Mouse (Mus musculus) stomach, postnatal 0 days (tissue): Measurements from ENCODE around the gene Tcp10b.
"Not testable (repeated sequence)": the region's sequence is repeated elsewhere in the genome, so short reads cannot be mapped to it uniquely, and the experiment has no call there.

Source experiments
- CTCF ChIP-seq: IDR thresholded peaks from 2 replicates; pipeline ENCODE4 v1.5.1; 2016; ENCODE audit warnings: antibody characterized with exemption, low read depth, mild to moderate bottlenecking, moderate library complexity
- EP300 ChIP-seq: optimal IDR thresholded peaks from 2 replicates; pipeline ENCODE3; 2016; ENCODE audit warnings: antibody characterized with exemption

- TF ChIP-seq EP300, CTCF: not testable (repeated sequence)
Measured at GRCm38 (mm10) chr17:13091510-13091909, 30.6 kb downstream of the Tcp10b start.
